Mouse (Mus musculus) CD4-positive, CD25-positive, alpha-beta regulatory T cell (primary cell): ENCODE data around the gene Tubb4b. TPM values are rescaled to one million over a fixed set of nuclear protein-coding genes. Genes with fewer than 3 reads are reported as not detected.

Experiments used
- polyA plus RNA-seq: library from polyadenylated mRNA; unstranded; fragments of 100-300 nt; shearing (Covaris generic); gene quantifications from one replicate; pipeline ENCODE4 v1.2.1, GENCODE M21; 2017

Gene Tubb4b
- 174 TPM for polyA plus RNA-seq

GRCm38 (mm10) chr2:25224492-25224765 lies at the start of gene Tubb4b:
Gene Tubb4b, minus strand, starts transcription at chr2:25224702.

GRCm38 (mm10) chr2:25271827-25272511 lies 47.5 kb upstream of the Tubb4b start, which contains the start of the genes Ssna1 and Anapc2:
Gene Ssna1, minus strand, starts transcription at chr2:25272438.
Gene Anapc2, plus strand, starts transcription at chr2:25272478.

GRCm38 (mm10) chr2:25262291-25262767 lies 37.8 kb upstream of the Tubb4b start, which contains the start of gene Tprn:
Gene Tprn, plus strand, starts transcription at chr2:25262618.

GRCm38 (mm10) chr2:25255284-25255779 lies 30.8 kb upstream of the Tubb4b start, which contains the start of gene Tmem203:
Gene Tmem203, plus strand, starts transcription at chr2:25255439.

GRCm38 (mm10) chr2:25246183-25247072 lies 21.9 kb upstream of the Tubb4b start, which contains the start of gene AL732309.1:
Gene AL732309.1, minus strand, starts transcription at chr2:25246863.

GRCm38 (mm10) chr2:25242101-25242506 lies 17.6 kb upstream of the Tubb4b start, which contains the start of the genes Rnf208 and Cysrt1:
Gene Rnf208, plus strand, starts transcription at chr2:25242255.
Gene Cysrt1, minus strand, starts transcription at chr2:25242452.

GRCm38 (mm10) chr2:25236614-25237013 lies 12.1 kb upstream of the Tubb4b start, which contains the start of gene Rnf224:
Gene Rnf224, minus strand, starts transcription at chr2:25236787.

GRCm38 (mm10) chr2:25234050-25234449 lies 9.5 kb upstream of the Tubb4b start, which contains the start of gene Slc34a3:
Gene Slc34a3, minus strand, starts transcription at chr2:25234364.

GRCm38 (mm10) chr2:25218445-25218844 lies 6.1 kb downstream of the Tubb4b start, which contains the start of gene Fam166a:
Gene Fam166a, plus strand, starts transcription at chr2:25218745.

GRCm38 (mm10) chr2:25214444-25214843 lies 10.1 kb downstream of the Tubb4b start, which contains the start of gene Stpg3:
Gene Stpg3, minus strand, starts transcription at chr2:25214637.

GRCm38 (mm10) chr2:25211121-25211670 lies 13.3 kb downstream of the Tubb4b start, which contains the start of gene Nelfb:
Gene Nelfb, minus strand, starts transcription at chr2:25211489.

GRCm38 (mm10) chr2:25196172-25196954 lies 28.1 kb downstream of the Tubb4b start, which contains the start of gene Tor4a:
Gene Tor4a, minus strand, starts transcription at chr2:25196886.

GRCm38 (mm10) chr2:25180478-25180903 lies 44.0 kb downstream of the Tubb4b start, which contains the start of gene Nrarp:
Gene Nrarp, plus strand, starts transcription at chr2:25180758.

Other genes with a start within 250 kb of the Tubb4b start
- 90.2 TPM for gene Mrpl41, start 249.6 kb downstream of the Tubb4b start, polyA plus RNA-seq
- gene Pnpla7, start 248.7 kb downstream of the Tubb4b start, polyA plus RNA-seq = 80.4 TPM
- 53.2 TPM for gene Nsmf, start 170.3 kb downstream of the Tubb4b start, polyA plus RNA-seq
- 0.37 TPM for gene Entpd8, start 144.4 kb downstream of the Tubb4b start, polyA plus RNA-seq
- 8.3 TPM for gene Noxa1, start 129.6 kb downstream of the Tubb4b start, polyA plus RNA-seq
- 5.1 TPM for gene Nrarp, start 43.9 kb downstream of the Tubb4b start, polyA plus RNA-seq
- 115 TPM for gene Tor4a, start 27.8 kb downstream of the Tubb4b start, polyA plus RNA-seq
- 141 TPM for gene Nelfb, start 13.2 kb downstream of the Tubb4b start, polyA plus RNA-seq
- not detected for gene Stpg3, start 10.1 kb downstream of the Tubb4b start, polyA plus RNA-seq
- 0.49 TPM for gene Fam166a, start 6.0 kb downstream of the Tubb4b start, polyA plus RNA-seq
- gene Slc34a3, start 9.7 kb upstream of the Tubb4b start, polyA plus RNA-seq = not detected
- gene Rnf224, start 12.1 kb upstream of the Tubb4b start, polyA plus RNA-seq = not detected
- 2.2 TPM for gene Rnf208, start 17.6 kb upstream of the Tubb4b start, polyA plus RNA-seq
- not detected for gene Cysrt1, start 17.8 kb upstream of the Tubb4b start, polyA plus RNA-seq
- 7.9 TPM for gene AL732309.1, start 22.2 kb upstream of the Tubb4b start, polyA plus RNA-seq
- gene Tmem203, start 30.7 kb upstream of the Tubb4b start, polyA plus RNA-seq = 25.3 TPM
- gene Tprn, start 37.9 kb upstream of the Tubb4b start, polyA plus RNA-seq = 18.9 TPM
- 118 TPM for gene Ssna1, start 47.7 kb upstream of the Tubb4b start, polyA plus RNA-seq
- 116 TPM for gene Anapc2, start 47.8 kb upstream of the Tubb4b start, polyA plus RNA-seq
- gene Tmem210, start 63.4 kb upstream of the Tubb4b start, polyA plus RNA-seq = not detected
- 0.14 TPM for gene Lrrc26, start 65.2 kb upstream of the Tubb4b start, polyA plus RNA-seq
- gene Grin1, start 94.5 kb upstream of the Tubb4b start, polyA plus RNA-seq = 0.25 TPM
- gene Man1b1, start 107.6 kb upstream of the Tubb4b start, polyA plus RNA-seq = 21.4 TPM
- gene Dpp7, start 131.7 kb upstream of the Tubb4b start, polyA plus RNA-seq = 20.6 TPM
- 40.8 TPM for gene Uap1l1, start 141.0 kb upstream of the Tubb4b start, polyA plus RNA-seq
- 0.87 TPM for gene Sapcd2, start 147.6 kb upstream of the Tubb4b start, polyA plus RNA-seq
- gene Entpd2, start 171.2 kb upstream of the Tubb4b start, polyA plus RNA-seq = not detected
- gene Npdc1, start 174.6 kb upstream of the Tubb4b start, polyA plus RNA-seq = 0.96 TPM
- 5.3 TPM for gene Fut7, start 198.6 kb upstream of the Tubb4b start, polyA plus RNA-seq
- gene Abca2, start 204.0 kb upstream of the Tubb4b start, polyA plus RNA-seq = 74.7 TPM
- 3.2 TPM for gene Clic3, start 232.1 kb upstream of the Tubb4b start, polyA plus RNA-seq
- 112 TPM for gene Paxx, start 236.4 kb upstream of the Tubb4b start, polyA plus RNA-seq
- not detected for gene Ptgds, start 245.3 kb upstream of the Tubb4b start, polyA plus RNA-seq